Mouse (Mus musculus): ENCODE data around the gene Csf2rb2.
A peak's percentile ranks its signal among the peaks of the same experiment; 100 is the strongest.

Csf2rb2 gene

GRCm38 (mm10) chr15:78254751-78255150 is 50.8 kb downstream of the Csf2rb2 start:
- DNase-seq = peak; percentile 9

DNA sequence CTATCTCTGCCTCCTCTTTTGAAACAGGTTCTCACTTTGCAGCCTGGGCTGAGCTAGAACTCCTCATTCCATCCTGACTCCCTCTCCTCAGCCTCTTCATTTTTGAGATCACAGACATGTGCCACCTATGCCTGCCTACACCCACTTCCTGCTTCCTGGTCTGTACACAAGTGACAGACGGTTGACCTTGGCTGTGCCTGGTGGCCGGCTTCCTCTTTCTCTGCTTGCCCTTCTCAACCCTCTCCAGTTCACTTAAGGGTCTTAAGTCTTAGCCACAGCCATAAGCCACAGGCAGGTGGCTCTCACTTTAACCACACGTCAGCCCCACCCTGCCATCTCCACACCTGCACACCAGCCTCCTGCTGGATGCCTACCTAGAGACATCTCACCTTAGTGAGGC is 57.1 kb downstream of the Csf2rb2 start:
- DNase-seq = no peak

- DNase-seq = no peak
These were observed 57.9 kb downstream of the Csf2rb2 start for GRCm38 (mm10) chr15:78247659-78248058.

GRCm38 (mm10) chr15:78246143-78247116 is 59.1 kb downstream of the Csf2rb2 start:
- DNase-seq = no peak

- peak; percentile 13 for DNase-seq
These were observed 60.6 kb downstream of the Csf2rb2 start, which contains the start of gene Ncf4 for GRCm38 (mm10) chr15:78244695-78245492. Ncf4 (plus strand) TSS chr15:78244801.

GRCm38 (mm10) chr15:78243774-78244173 is 61.7 kb downstream of the Csf2rb2 start:
- DNase-seq = no peak

GRCm38 (mm10) chr15:78243061-78243460 is 62.5 kb downstream of the Csf2rb2 start:
- DNase-seq = no peak

- no peak for DNase-seq
These were observed 64.2 kb downstream of the Csf2rb2 start for GRCm38 (mm10) chr15:78241335-78241734.

- DNase-seq = no peak
These were observed 65.4 kb downstream of the Csf2rb2 start for GRCm38 (mm10) chr15:78239956-78240617.

GRCm38 (mm10) chr15:78239453-78239852 is 66.1 kb downstream of the Csf2rb2 start:
- DNase-seq = no peak

DNA sequence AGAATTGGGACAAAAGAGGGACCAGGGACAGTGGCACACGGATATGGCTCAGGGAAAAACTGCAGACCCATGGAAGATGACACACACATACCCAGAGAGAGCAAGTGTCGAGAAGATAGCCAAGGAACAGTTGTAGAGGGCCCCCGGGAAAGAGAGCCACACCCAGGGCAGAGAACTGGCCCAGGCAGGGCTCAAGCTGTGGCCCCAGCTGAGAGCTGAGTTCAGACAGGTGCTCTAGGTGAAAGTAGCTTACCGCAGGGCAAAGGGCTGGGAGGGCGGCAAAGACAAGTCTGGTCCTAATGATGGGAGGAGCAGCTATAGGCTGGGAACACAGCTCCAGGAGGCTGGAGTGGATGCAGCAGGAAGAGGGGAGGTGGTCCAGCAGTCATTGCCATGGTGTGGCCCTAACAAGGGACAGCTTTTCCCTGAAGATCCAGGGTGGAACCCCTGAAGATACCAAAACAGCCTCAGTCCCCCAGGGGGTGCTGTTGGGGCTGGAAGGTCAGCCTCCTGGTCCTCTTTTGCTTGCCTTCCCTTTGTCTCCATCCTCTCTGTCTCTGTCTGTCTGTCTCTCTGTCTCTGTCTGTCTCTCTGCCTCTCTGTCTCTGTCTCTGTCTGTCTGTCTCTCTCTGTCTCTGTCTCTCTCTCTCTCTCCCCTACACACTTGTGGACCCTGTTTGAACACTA is 70.6 kb downstream of the Csf2rb2 start:
- no peak for DNase-seq
